Mouse (Mus musculus) hindbrain, embryonic 12.5 days (tissue): Measurements from ENCODE around the gene Fam126b. TPM values are rescaled to one million over a fixed set of nuclear protein-coding genes. Genes with fewer than 3 reads are reported as not detected.
"Not testable (repeated sequence)": the region's sequence is repeated elsewhere in the genome, so short reads cannot be mapped to it uniquely, and the experiment has no call there.

Source experiments
- ATAC-seq: fragments of 200-750 bp; cut with Nextera tagmentation; 2 replicates; pipeline ENCODE4 v1.8.0; 2017; ENCODE audit warnings: moderate TSS enrichment; ENCODE audit not compliant: low FRiP score
- H3K27ac ChIP-seq: fragments of 300-500 bp; sonication (generic); 2 replicates; pipeline ENCODE4 v1.5.1; 2016; ENCODE audit warnings: mild to moderate bottlenecking
- H3K27me3 ChIP-seq: fragments of 300-500 bp; sonication (generic); 2 replicates; pipeline ENCODE4 v1.6.1; 2016; ENCODE audit warnings: mild to moderate bottlenecking
- H3K36me3 ChIP-seq: fragments of 300-500 bp; sonication (generic); 2 replicates; pipeline ENCODE4 v1.6.1; 2016; ENCODE audit warnings: mild to moderate bottlenecking
- H3K4me1 ChIP-seq: fragments of 300-500 bp; sonication (generic); 2 replicates; pipeline ENCODE4 v1.6.1; 2016
- H3K4me2 ChIP-seq: fragments of 300-500 bp; sonication (generic); replicated peaks from 2 replicates; pipeline ENCODE4 v1.6.1; 2016; ENCODE audit warnings: mild to moderate bottlenecking
- H3K4me3 ChIP-seq: fragments of 300-500 bp; sonication (generic); 2 replicates; pipeline ENCODE4 v1.5.1; 2016; ENCODE audit warnings: mild to moderate bottlenecking
- H3K9ac ChIP-seq: fragments of 300-500 bp; sonication (generic); 2 replicates; pipeline ENCODE4 v1.6.1; 2016; ENCODE audit warnings: mild to moderate bottlenecking, moderate library complexity
- H3K9me3 ChIP-seq: fragments of 300-500 bp; sonication (generic); replicated peaks from 2 replicates; pipeline ENCODE4 v1.6.1; 2016; ENCODE audit warnings: mild to moderate bottlenecking
- WGBS: fragments of 180-500 bp; shearing (Covaris S2); methylation state at CpG from one replicate; pipeline ENCODE4 v1.1.7; 2016; 5-methylcytosine and 5-hydroxymethylcytosine counted together
- polyA plus RNA-seq: library from polyadenylated mRNA; unstranded; fragments of >200 nt; fragmentation: Nextera tagmentation; extraction: Ambion mirVana; gene quantifications from 2 replicates; pipeline ENCODE4 v1.2.1, GENCODE M21; 2016

The Fam126b gene
- 8.8 and 10.2 TPM in 2 replicates for polyA plus RNA-seq

GRCm38 (mm10) chr1:58586171-58586997 lies at the start of gene Fam126b, which contains the start of gene Ndufb3:
Gene Fam126b (minus strand): TSS chr1:58586323.
Gene Ndufb3 (plus strand): TSS chr1:58586384.
- peak within 1 kb of the TSS; percentile 87 for H3K4me2 ChIP-seq
- peak; percentile 100 for ATAC-seq
- no peaks in the 10 kb centered on the region for H3K9me3 ChIP-seq
- under 1% methylated on average over 40 of the region's 41 CpGs for WGBS
- peaks cover 11% of the 10 kb centered on the region for H3K4me1 ChIP-seq
- no peaks in the 10 kb centered on the region for H3K27me3 ChIP-seq
- H3K9ac ChIP-seq, result peak within 1 kb of the TSS; percentile 92
- peak within 1 kb of the TSS; percentile 74 for H3K27ac ChIP-seq
- peaks cover 4% of the 10 kb centered on the region for H3K36me3 ChIP-seq
- H3K4me3 ChIP-seq, result peak within 1 kb of the TSS; percentile 84

GRCm38 (mm10) chr1:58628847-58629246 lies 42.7 kb upstream of the Fam126b start:
- H3K4me3 ChIP-seq, H3K9me3 ChIP-seq, H3K36me3 ChIP-seq, H3K27ac ChIP-seq, H3K27me3 ChIP-seq, ATAC-seq, H3K9ac ChIP-seq, H3K4me1 ChIP-seq, H3K4me2 ChIP-seq: not testable (repeated sequence)
- 64% methylated on average over 2 of the region's 2 CpGs for WGBS

GRCm38 (mm10) chr1:58621996-58622748 lies 36.0 kb upstream of the Fam126b start:
- H3K4me2 ChIP-seq, result no peak overlapping the region
- no peaks in the 10 kb centered on the region for H3K27me3 ChIP-seq
- no peak overlapping the region for H3K9ac ChIP-seq
- no peak for ATAC-seq
- H3K9me3 ChIP-seq, result no peaks in the 10 kb centered on the region
- H3K27ac ChIP-seq, result no peak overlapping the region
- no peak overlapping the region for H3K4me3 ChIP-seq
- no peaks in the 10 kb centered on the region for H3K36me3 ChIP-seq
- 69% methylated on average over 7 of the region's 7 CpGs for WGBS
- no peaks in the 10 kb centered on the region for H3K4me1 ChIP-seq

- Histone ChIP-seq H3K27me3 (no peaks in the 10 kb centered on the region), H3K9ac (no peak overlapping the region), H3K4me1 (no peaks in the 10 kb centered on the region), H3K9me3 (no peaks in the 10 kb centered on the region), H3K27ac (no peak overlapping the region), H3K36me3 (no peaks in the 10 kb centered on the region), H3K4me2 (no peak overlapping the region), H3K4me3 (no peak overlapping the region)
- 85% methylated on average over 3 of the region's 3 CpGs for WGBS
- ATAC-seq, result no peak
Observed at GRCm38 (mm10) chr1:58621251-58621650, 35.1 kb upstream of the Fam126b start.

GRCm38 (mm10) chr1:58618766-58619165 lies 32.6 kb upstream of the Fam126b start:
- no peak overlapping the region for H3K27ac ChIP-seq
- 86% methylated on average over 2 of the region's 2 CpGs for WGBS

GRCm38 (mm10) chr1:58617978-58618668 lies 32.0 kb upstream of the Fam126b start:
- no peak overlapping the region for H3K27ac ChIP-seq
- no peak for ATAC-seq
- WGBS, result 77% methylated on average over 6 of the region's 6 CpGs
- H3K4me3 ChIP-seq, result no peak overlapping the region
- H3K36me3 ChIP-seq, result no peaks in the 10 kb centered on the region
- no peaks in the 10 kb centered on the region for H3K27me3 ChIP-seq
- no peaks in the 10 kb centered on the region for H3K9me3 ChIP-seq
- H3K4me2 ChIP-seq, result no peak overlapping the region
- no peak overlapping the region for H3K9ac ChIP-seq
- no peaks in the 10 kb centered on the region for H3K4me1 ChIP-seq

More at GRCm38 (mm10) chr1:58618766-58619165, 32.6 kb upstream of the Fam126b start:
- Histone ChIP-seq H3K9me3 (no peaks in the 10 kb centered on the region), H3K4me1 (no peaks in the 10 kb centered on the region), H3K4me2 (no peak overlapping the region), H3K4me3 (no peak overlapping the region), H3K9ac (no peak overlapping the region), H3K27me3 (no peaks in the 10 kb centered on the region), H3K36me3 (no peaks in the 10 kb centered on the region)
- ATAC-seq, result no peak

- Histone ChIP-seq H3K4me2 (no peak overlapping the region), H3K36me3 (no peaks in the 10 kb centered on the region)
- 55% methylated on average over 5 of the region's 5 CpGs for WGBS
Observed at GRCm38 (mm10) chr1:58617076-58617475, 31.0 kb upstream of the Fam126b start.

GRCm38 (mm10) chr1:58616176-58616575 lies 30.1 kb upstream of the Fam126b start:
- WGBS, result 67% methylated on average over 3 of the region's 3 CpGs
- H3K9me3 ChIP-seq, result no peaks in the 10 kb centered on the region
- no peak overlapping the region for H3K4me2 ChIP-seq
- no peaks in the 10 kb centered on the region for H3K36me3 ChIP-seq
- ATAC-seq, result no peak
- H3K27me3 ChIP-seq, result no peaks in the 10 kb centered on the region
- no peaks in the 10 kb centered on the region for H3K4me1 ChIP-seq
- no peak overlapping the region for H3K27ac ChIP-seq
- H3K9ac ChIP-seq, result no peak overlapping the region
- no peak overlapping the region for H3K4me3 ChIP-seq

More at GRCm38 (mm10) chr1:58617076-58617475, 31.0 kb upstream of the Fam126b start:
- Histone ChIP-seq H3K9ac (no peak overlapping the region), H3K9me3 (no peaks in the 10 kb centered on the region), H3K4me1 (no peaks in the 10 kb centered on the region), H3K4me3 (no peak overlapping the region), H3K27ac (no peak overlapping the region), H3K27me3 (no peaks in the 10 kb centered on the region)
- no peak for ATAC-seq

- Histone ChIP-seq H3K4me3 (no peak overlapping the region), H3K4me1 (no peaks in the 10 kb centered on the region), H3K27me3 (no peaks in the 10 kb centered on the region), H3K9ac (no peak overlapping the region), H3K27ac (no peak overlapping the region), H3K4me2 (no peak overlapping the region), H3K36me3 (no peaks in the 10 kb centered on the region), H3K9me3 (no peaks in the 10 kb centered on the region)
- WGBS, result 85% methylated on average over 4 of the region's 4 CpGs
- no peak for ATAC-seq
Observed at GRCm38 (mm10) chr1:58615146-58615545, 29.0 kb upstream of the Fam126b start.

GRCm38 (mm10) chr1:58614424-58614823 lies 28.3 kb upstream of the Fam126b start:
- no peak for ATAC-seq

GRCm38 (mm10) chr1:58613786-58614185 lies 27.7 kb upstream of the Fam126b start:
- Histone ChIP-seq H3K4me3 (no peak overlapping the region), H3K36me3 (no peaks in the 10 kb centered on the region), H3K9ac (no peak overlapping the region), H3K4me2 (no peak overlapping the region), H3K27me3 (no peaks in the 10 kb centered on the region), H3K4me1 (no peaks in the 10 kb centered on the region), H3K27ac (no peak overlapping the region), H3K9me3 (no peaks in the 10 kb centered on the region)
- 83% methylated on average over 6 of the region's 6 CpGs for WGBS
- ATAC-seq, result no peak

More at GRCm38 (mm10) chr1:58614424-58614823, 28.3 kb upstream of the Fam126b start:
- no peak overlapping the region for H3K4me2 ChIP-seq
- no peaks in the 10 kb centered on the region for H3K4me1 ChIP-seq
- H3K4me3 ChIP-seq, result no peak overlapping the region
- H3K9ac ChIP-seq, result no peak overlapping the region
- H3K27ac ChIP-seq, result no peak overlapping the region
- H3K36me3 ChIP-seq, result no peaks in the 10 kb centered on the region
- no peaks in the 10 kb centered on the region for H3K27me3 ChIP-seq
- 80% methylated on average over 3 of the region's 3 CpGs for WGBS
- no peaks in the 10 kb centered on the region for H3K9me3 ChIP-seq

- no peaks in the 10 kb centered on the region for H3K4me1 ChIP-seq
- WGBS, result 54% methylated on average over 1 of the region's 1 CpGs
- no peak overlapping the region for H3K4me2 ChIP-seq
- H3K9me3 ChIP-seq, result 0 out of 2 replicates have a peak, but pooled peaks cover 7% of the 10 kb centered on the region
- H3K4me3 ChIP-seq, result no peak overlapping the region
- no peak overlapping the region for H3K27ac ChIP-seq
- no peak overlapping the region for H3K9ac ChIP-seq
- H3K36me3 ChIP-seq, result no peaks in the 10 kb centered on the region
- no peaks in the 10 kb centered on the region for H3K27me3 ChIP-seq
- ATAC-seq, result no peak
Observed at GRCm38 (mm10) chr1:58610611-58611010, 24.5 kb upstream of the Fam126b start.
